Mouse (Mus musculus) forelimb bud, embryonic 11.5 days (tissue): ENCODE data around the gene Gm43517.

Source experiments
- DNase-seq: peaks from one replicate; pipeline ENCODE4 v3.0.0-alpha.2; 2012; ENCODE audit warnings: low read depth, low spot score

The Gm43517 gene

GRCm38 (mm10) chr12:49384876-49385630 lies at the start of gene Gm43517:
Gm43517 (plus strand) TSS chr12:49385174.
- DNase-seq: no peak

- DNase-seq: no peak
Observed at GRCm38 (mm10) chr12:49349697-49350096, 35.3 kb upstream of the Gm43517 start.

- DNase-seq: no peak
Observed at GRCm38 (mm10) chr12:49368931-49369330, 16.0 kb upstream of the Gm43517 start.

GRCm38 (mm10) chr12:49372170-49372569 lies 12.8 kb upstream of the Gm43517 start:
- no peak for DNase-seq

- no peak for DNase-seq
Observed at GRCm38 (mm10) chr12:49373176-49373575, 11.8 kb upstream of the Gm43517 start.

- DNase-seq: no peak
Observed at GRCm38 (mm10) chr12:49373821-49374605, 11.0 kb upstream of the Gm43517 start.

- DNase-seq: no peak
Observed at GRCm38 (mm10) chr12:49374606-49374995, 10.4 kb upstream of the Gm43517 start.

GRCm38 (mm10) chr12:49375427-49376317 lies 9.3 kb upstream of the Gm43517 start:
- DNase-seq: no peak

GRCm38 (mm10) chr12:49376318-49376992 lies 8.5 kb upstream of the Gm43517 start:
- no peak for DNase-seq

- DNase-seq: no peak
Observed at GRCm38 (mm10) chr12:49377281-49377970, 7.5 kb upstream of the Gm43517 start.

- no peak for DNase-seq
Observed at GRCm38 (mm10) chr12:49378920-49379319, 6.1 kb upstream of the Gm43517 start.

- no peak for DNase-seq
Observed at GRCm38 (mm10) chr12:49379446-49379845, 5.5 kb upstream of the Gm43517 start.

GRCm38 (mm10) chr12:49380442-49380841 lies 4.5 kb upstream of the Gm43517 start:
- no peak for DNase-seq

GRCm38 (mm10) chr12:49381031-49381525 lies 3.9 kb upstream of the Gm43517 start:
- DNase-seq: no peak

- DNase-seq: no peak
Observed at GRCm38 (mm10) chr12:49381721-49382365, 3.1 kb upstream of the Gm43517 start.

GRCm38 (mm10) chr12:49382565-49383520 lies 2.1 kb upstream of the Gm43517 start, which contains the start of gene Foxg1:
Foxg1 (plus strand) TSS chr12:49382660.
- no peak for DNase-seq

GRCm38 (mm10) chr12:49383521-49384133 lies 1.3 kb upstream of the Gm43517 start:
- DNase-seq: no peak

- DNase-seq: no peak
Observed at GRCm38 (mm10) chr12:49384295-49384875, 589 bp upstream of the Gm43517 start.
